Mouse (Mus musculus): ENCODE measurements at regions not wholly inside any gene's neighbourhood (a gene's known extent, or its start where the extent isn't known, plus 50 kb on each side); places are given as distances from the start of the nearest gene placed in this dataset.

DNA sequence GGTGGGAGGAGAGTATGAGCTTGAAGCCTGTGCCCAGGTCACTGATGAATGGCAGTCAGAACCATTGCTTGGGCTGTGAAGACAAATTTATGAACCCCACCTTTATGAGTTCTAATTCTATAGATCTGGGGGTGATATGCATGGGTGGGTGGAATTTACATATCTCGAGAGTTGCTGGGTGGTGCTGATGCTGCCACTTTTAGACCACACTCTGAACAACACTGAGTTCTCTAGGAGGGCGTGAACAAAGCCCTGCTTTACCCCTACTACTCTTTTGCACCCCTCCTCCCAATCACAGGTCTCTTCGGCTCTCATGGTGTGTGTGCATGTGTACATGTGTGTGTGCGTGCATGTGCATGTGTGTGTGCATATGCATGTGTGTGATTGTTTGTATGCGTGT is 281.2 kb upstream of the Smarca2 start:
- TF ChIP-seq POLR2A (IDR thresholded peaks at IDR 0.05; ENCODE audit: borderline replicate concordance, extremely low read depth, low read depth, low read length), result no peak
- no peak for TF ChIP-seq CTCF (IDR thresholded peaks at IDR 0.05; ENCODE audit: insufficient read depth, low read length)

Measured in lung, adult 2 months (tissue).